Mouse (Mus musculus): ENCODE data around the gene Aldh3a2. TPM values are rescaled to one million over a fixed set of nuclear protein-coding genes. Genes with fewer than 3 reads are reported as not detected.

Aldh3a2 gene
- polyA plus RNA-seq, 1 experiment from 2014 or later: 30.2 TPM

DNA sequence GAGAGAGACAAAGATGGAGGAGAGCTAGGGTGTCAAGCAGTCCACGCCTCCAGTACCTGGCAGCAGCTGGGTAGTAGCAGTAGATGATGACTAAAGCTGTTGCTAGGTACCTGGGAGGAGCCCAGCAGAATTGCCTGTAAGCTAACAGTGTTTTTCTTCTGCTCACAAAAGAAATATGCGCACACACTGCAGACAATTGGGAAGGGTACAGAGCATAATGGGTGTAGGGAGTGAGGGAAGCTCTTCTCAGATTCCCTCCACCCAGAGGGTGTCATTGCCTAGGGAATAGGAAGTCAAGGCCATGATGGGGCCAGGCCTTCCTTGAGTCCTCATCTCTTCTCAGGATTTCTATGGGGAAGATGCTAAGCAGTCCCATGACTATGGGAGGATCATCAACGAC, 51.3 kb downstream of the Aldh3a2 start:
- no peaks in the 10 kb centered on the region for H3K4me1 ChIP-seq (ENCODE audit: control insufficient read depth, insufficient read depth, low read length)
- H3K27me3 ChIP-seq (replicated peaks; ENCODE audit: control insufficient read depth, insufficient read depth, low read length): no peaks in the 10 kb centered on the region
- DNase-seq (ENCODE audit: low spot score): no peak
- H3K36me3 ChIP-seq (ENCODE audit: control insufficient read depth, insufficient read depth, low read length): no peaks in the 10 kb centered on the region
- no peaks in the 10 kb centered on the region for H3K9me3 ChIP-seq (replicated peaks; ENCODE audit: control insufficient read depth, low read length)
- no peak overlapping the region for H3K4me2 ChIP-seq (ENCODE audit: low read length)
- no peak overlapping the region for H3K4me3 ChIP-seq (ENCODE audit: low read depth, low read length)
- ATAC-seq: no peak
- WGBS: 91% methylated on average over 3 of the region's 3 CpGs
- H3K27ac ChIP-seq (ENCODE audit: low read depth, low read length): no peak overlapping the region
- H3K9ac ChIP-seq (ENCODE audit: low read length): no peak overlapping the region

DNA sequence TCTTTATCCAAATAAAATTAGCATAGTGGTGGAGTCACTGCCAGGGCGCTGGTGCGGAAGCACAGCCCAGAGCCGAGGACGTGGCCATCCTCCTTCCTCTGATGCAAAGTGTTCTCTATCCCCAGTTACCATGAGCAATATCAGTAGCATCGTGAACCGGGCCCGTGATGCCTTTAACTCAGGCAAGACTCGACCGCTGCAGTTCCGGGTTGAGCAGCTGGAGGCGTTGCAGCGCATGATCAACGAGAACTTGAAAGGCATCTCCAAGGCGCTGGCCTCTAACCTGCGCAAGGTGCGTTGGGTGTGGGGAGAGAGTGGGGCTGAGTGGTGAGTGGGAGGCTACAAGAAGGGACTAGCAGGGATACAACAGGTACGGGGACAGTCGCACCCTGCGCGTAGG, 55.2 kb downstream of the Aldh3a2 start:
- H3K4me2 ChIP-seq (ENCODE audit: low read length): no peak overlapping the region
- H3K4me1 ChIP-seq (ENCODE audit: control insufficient read depth, insufficient read depth, low read length): no peaks in the 10 kb centered on the region
- no peak overlapping the region for H3K9ac ChIP-seq (ENCODE audit: low read length)
- no peaks in the 10 kb centered on the region for H3K9me3 ChIP-seq (replicated peaks; ENCODE audit: control insufficient read depth, low read length)
- DNase-seq (ENCODE audit: low spot score) (no peak), ATAC-seq (no peak)
- no peak overlapping the region for H3K4me3 ChIP-seq (ENCODE audit: low read depth, low read length)
- no peak overlapping the region for H3K27ac ChIP-seq (ENCODE audit: low read depth, low read length)
- 41% methylated on average over 20 of the region's 20 CpGs for WGBS
- H3K36me3 ChIP-seq (ENCODE audit: control insufficient read depth, insufficient read depth, low read length): no peaks in the 10 kb centered on the region
- H3K27me3 ChIP-seq (replicated peaks; ENCODE audit: control insufficient read depth, insufficient read depth, low read length): no peaks in the 10 kb centered on the region

DNA sequence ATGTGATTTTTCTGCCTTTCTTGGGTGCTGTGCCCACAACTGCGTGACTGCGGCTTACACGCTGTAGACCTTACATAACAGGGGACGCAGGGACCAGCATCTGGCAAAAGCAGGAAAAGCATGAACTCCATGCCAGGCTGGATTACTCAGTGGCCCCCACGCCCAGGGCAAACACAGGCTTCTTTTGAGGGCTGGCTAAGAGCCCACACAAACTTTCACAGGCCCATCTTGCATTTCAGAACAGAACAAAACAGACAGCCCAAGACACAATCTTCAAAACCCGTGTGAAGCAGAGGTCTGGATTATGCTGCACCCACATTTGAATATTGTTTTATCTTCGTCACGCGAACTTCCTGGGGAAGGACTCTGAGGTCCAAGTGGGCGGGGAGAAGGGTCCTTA, 58.9 kb downstream of the Aldh3a2 start:
- H3K4me2 ChIP-seq (ENCODE audit: low read length): no peak overlapping the region
- no peak for DNase-seq (ENCODE audit: low spot score)
- H3K27ac ChIP-seq (ENCODE audit: low read depth, low read length): no peak overlapping the region
- 83% methylated on average over 10 of the region's 10 CpGs for WGBS
- no peak overlapping the region for H3K4me3 ChIP-seq (ENCODE audit: low read depth, low read length)
- H3K9ac ChIP-seq (ENCODE audit: low read length): no peak overlapping the region
- no peaks in the 10 kb centered on the region for H3K27me3 ChIP-seq (replicated peaks; ENCODE audit: control insufficient read depth, insufficient read depth, low read length)
- no peak for ATAC-seq
- H3K4me1 ChIP-seq (ENCODE audit: control insufficient read depth, insufficient read depth, low read length): no peaks in the 10 kb centered on the region
- no peaks in the 10 kb centered on the region for H3K36me3 ChIP-seq (ENCODE audit: control insufficient read depth, insufficient read depth, low read length)
- H3K9me3 ChIP-seq (replicated peaks; ENCODE audit: control insufficient read depth, low read length): no peaks in the 10 kb centered on the region

DNA sequence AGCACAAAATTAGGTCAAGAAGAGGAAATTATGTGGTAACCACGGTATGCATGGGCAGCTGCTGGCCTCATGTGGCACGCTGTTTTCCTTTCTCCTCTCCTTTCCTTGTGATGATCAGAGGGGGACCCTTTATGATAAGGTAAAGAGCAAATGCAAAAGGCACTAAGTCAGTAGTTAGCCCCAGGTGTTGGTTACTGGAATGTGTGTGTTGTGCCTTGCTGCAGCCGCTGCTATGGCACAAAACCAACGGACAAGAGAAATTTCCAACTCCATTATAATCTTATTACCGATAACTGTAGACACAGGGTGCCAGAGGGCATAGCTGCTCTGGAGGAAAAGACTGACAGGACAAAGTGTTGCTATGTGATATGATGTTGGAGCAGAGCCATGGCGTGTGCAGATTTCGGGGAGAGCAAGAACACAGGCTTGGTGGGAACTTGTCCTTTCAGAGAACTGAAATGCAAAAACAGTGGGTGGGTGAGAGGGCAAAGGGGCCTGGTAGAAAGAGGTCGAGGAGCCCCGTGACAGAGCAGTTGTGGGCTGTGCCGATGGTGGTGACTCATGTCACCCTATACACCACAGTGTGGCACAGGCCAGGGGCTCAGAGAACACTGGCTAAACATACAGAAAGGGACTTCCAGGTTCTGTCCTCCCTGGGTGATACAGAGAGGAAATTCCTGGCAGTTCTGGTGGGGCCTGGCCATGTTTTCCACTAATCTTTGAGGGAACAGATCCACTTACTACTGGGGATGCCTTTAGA, 59.6 kb downstream of the Aldh3a2 start, which contains the start of gene Aldh3a1:
Gene Aldh3a1 (plus strand): TSS at position 51 of the 760 bp plus-strand sequence.
- no peak for DNase-seq (ENCODE audit: low spot score)
- Histone ChIP-seq H3K27ac (ENCODE audit: low read depth, low read length) (no peak within 1 kb of the TSS), H3K36me3 (ENCODE audit: control insufficient read depth, insufficient read depth, low read length) (no peaks in the 10 kb centered on the region), H3K9ac (ENCODE audit: low read length) (no peak within 1 kb of the TSS), H3K4me3 (ENCODE audit: low read depth, low read length) (no peak within 1 kb of the TSS), H3K9me3 (replicated peaks; ENCODE audit: control insufficient read depth, low read length) (no peaks in the 10 kb centered on the region), H3K4me2 (ENCODE audit: low read length) (no peak within 1 kb of the TSS), H3K27me3 (replicated peaks; ENCODE audit: control insufficient read depth, insufficient read depth, low read length) (no peaks in the 10 kb centered on the region), H3K4me1 (ENCODE audit: control insufficient read depth, insufficient read depth, low read length) (no peaks in the 10 kb centered on the region)
- ATAC-seq: no peak
- WGBS: 85% methylated on average over 10 of the region's 10 CpGs

DNA sequence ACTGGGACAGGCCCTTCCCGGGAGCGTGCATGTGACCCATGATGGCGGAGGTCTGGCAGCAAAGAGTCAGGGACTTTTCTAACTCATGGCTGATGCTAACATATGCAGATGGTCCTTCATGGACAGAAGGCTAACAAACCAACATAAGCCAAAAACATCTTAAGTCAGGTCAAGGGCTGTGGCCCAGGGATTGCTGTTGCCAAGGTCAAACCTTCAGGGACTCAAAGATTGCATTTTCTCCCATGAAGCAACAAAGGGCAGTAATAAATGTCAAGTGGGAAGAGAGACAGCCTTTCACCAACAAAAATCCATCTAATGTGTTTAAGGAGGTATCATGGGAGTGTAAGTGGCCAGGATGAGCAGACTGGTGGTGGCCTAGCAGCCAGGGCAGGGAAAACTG, 61.1 kb downstream of the Aldh3a2 start:
- Histone ChIP-seq H3K4me3 (ENCODE audit: low read depth, low read length) (no peak overlapping the region), H3K9ac (ENCODE audit: low read length) (no peak overlapping the region), H3K27me3 (replicated peaks; ENCODE audit: control insufficient read depth, insufficient read depth, low read length) (no peaks in the 10 kb centered on the region), H3K9me3 (replicated peaks; ENCODE audit: control insufficient read depth, low read length) (no peaks in the 10 kb centered on the region), H3K36me3 (ENCODE audit: control insufficient read depth, insufficient read depth, low read length) (no peaks in the 10 kb centered on the region), H3K4me2 (ENCODE audit: low read length) (no peak overlapping the region), H3K27ac (ENCODE audit: low read depth, low read length) (no peak overlapping the region), H3K4me1 (ENCODE audit: control insufficient read depth, insufficient read depth, low read length) (no peaks in the 10 kb centered on the region)
- ATAC-seq (no peak), DNase-seq (ENCODE audit: low spot score) (no peak)
- 96% methylated on average over 3 of the region's 3 CpGs for WGBS

DNA sequence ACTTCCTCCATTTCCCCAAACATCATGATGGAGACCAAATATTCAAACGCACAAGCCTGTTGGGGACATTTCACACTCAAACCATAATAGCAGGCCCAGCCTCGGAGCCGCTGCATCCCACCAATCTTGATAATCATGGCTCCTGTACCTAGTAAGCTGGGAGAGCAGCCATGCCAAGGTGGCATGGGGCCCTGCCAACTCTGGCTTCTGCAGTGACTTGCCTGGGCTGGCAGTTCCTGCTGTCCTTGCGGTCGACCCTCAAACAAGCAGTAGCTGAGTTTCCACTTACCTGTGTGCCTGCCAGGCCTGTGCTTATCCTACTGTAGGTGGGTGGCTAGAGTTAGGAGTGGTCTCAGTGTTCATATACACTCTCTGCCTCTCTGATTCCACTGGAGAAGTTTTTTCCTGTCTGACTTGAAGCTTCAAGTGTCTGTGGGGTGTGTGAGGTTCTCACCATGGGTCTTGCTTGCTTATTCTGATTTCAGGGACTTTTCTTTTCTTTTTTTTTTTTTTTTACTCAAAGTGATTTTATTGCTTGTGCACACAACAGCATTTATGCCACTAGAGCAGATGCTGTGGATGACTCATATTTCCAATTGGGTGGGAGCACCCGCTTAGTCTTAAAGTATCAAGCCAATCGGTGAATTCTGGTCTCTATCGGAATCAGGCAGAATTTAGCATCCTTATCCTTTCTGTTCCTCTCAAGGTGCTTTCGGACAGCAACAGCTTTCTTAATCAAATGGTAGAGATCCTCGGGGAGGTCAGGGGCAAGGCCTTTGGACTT, 61.9 kb downstream of the Aldh3a2 start:
- Histone ChIP-seq H3K36me3 (ENCODE audit: control insufficient read depth, insufficient read depth, low read length) (no peaks in the 10 kb centered on the region), H3K27ac (ENCODE audit: low read depth, low read length) (no peak overlapping the region), H3K4me1 (ENCODE audit: control insufficient read depth, insufficient read depth, low read length) (no peaks in the 10 kb centered on the region), H3K4me2 (ENCODE audit: low read length) (no peak overlapping the region), H3K9me3 (replicated peaks; ENCODE audit: control insufficient read depth, low read length) (no peaks in the 10 kb centered on the region), H3K27me3 (replicated peaks; ENCODE audit: control insufficient read depth, insufficient read depth, low read length) (no peaks in the 10 kb centered on the region), H3K9ac (ENCODE audit: low read length) (no peak overlapping the region), H3K4me3 (ENCODE audit: low read depth, low read length) (no peak overlapping the region)
- WGBS: 94% methylated on average over 9 of the region's 10 CpGs
- DNase-seq (ENCODE audit: low spot score) (no peak), ATAC-seq (no peak)

DNA sequence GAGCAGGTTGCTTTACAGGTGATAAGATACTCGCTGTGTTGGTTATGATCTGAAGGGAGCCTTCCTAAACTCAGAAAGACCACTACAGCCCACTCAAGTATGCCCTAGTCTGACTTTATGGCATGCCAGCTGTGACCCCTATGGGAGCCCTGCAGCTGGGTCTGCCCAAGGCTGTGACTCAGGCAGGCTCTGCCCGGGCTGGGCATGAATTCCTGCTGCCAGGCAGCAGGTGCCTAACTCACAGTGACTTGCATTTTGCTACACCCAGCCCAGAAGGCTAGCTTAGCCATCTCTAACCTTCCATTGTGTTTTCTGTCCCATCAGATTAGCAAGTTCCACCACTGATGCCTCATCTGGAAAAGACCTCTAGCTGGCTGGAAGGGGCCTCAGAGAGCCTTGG, 64.5 kb downstream of the Aldh3a2 start:
- no peak overlapping the region for H3K4me3 ChIP-seq (ENCODE audit: low read depth, low read length)
- WGBS: 85% methylated on average over 2 of the region's 2 CpGs
- H3K36me3 ChIP-seq (ENCODE audit: control insufficient read depth, insufficient read depth, low read length): no peaks in the 10 kb centered on the region
- no peaks in the 10 kb centered on the region for H3K27me3 ChIP-seq (replicated peaks; ENCODE audit: control insufficient read depth, insufficient read depth, low read length)
- H3K9me3 ChIP-seq (replicated peaks; ENCODE audit: control insufficient read depth, low read length): no peaks in the 10 kb centered on the region
- no peak overlapping the region for H3K9ac ChIP-seq (ENCODE audit: low read length)
- no peaks in the 10 kb centered on the region for H3K4me1 ChIP-seq (ENCODE audit: control insufficient read depth, insufficient read depth, low read length)
- H3K4me2 ChIP-seq (ENCODE audit: low read length): no peak overlapping the region
- H3K27ac ChIP-seq (ENCODE audit: low read depth, low read length): no peak overlapping the region
- no peak for DNase-seq (ENCODE audit: low spot score)
- no peak for ATAC-seq

DNA sequence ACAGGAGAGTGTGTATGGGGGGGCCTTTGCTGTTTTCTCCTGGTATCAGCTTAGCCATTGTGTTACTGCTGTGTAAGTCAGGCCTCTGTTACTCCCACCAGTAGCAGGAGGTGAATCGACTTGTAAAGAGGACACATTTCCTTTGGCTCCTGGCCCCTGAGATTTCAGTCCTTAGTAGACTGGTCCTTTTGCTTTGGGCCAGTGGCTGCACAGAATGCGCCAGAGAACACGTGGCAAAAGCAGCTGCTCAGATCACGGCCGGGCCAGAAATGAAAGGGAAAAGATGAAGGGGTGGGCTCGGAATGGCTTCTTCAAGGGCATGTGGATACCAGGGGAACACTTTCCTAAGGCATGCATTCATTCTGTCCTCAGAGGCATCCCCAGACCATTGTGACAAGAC, 65.1 kb downstream of the Aldh3a2 start:
- no peak for ATAC-seq
- WGBS: 70% methylated on average over 6 of the region's 6 CpGs
- Histone ChIP-seq H3K4me1 (ENCODE audit: control insufficient read depth, insufficient read depth, low read length) (no peaks in the 10 kb centered on the region), H3K4me3 (ENCODE audit: low read depth, low read length) (no peak overlapping the region), H3K36me3 (ENCODE audit: control insufficient read depth, insufficient read depth, low read length) (no peaks in the 10 kb centered on the region), H3K4me2 (ENCODE audit: low read length) (no peak overlapping the region), H3K27ac (ENCODE audit: low read depth, low read length) (no peak overlapping the region), H3K9ac (ENCODE audit: low read length) (no peak overlapping the region), H3K27me3 (replicated peaks; ENCODE audit: control insufficient read depth, insufficient read depth, low read length) (no peaks in the 10 kb centered on the region), H3K9me3 (replicated peaks; ENCODE audit: control insufficient read depth, low read length) (no peaks in the 10 kb centered on the region)
- DNase-seq (ENCODE audit: low spot score): no peak
